Mouse (Mus musculus): ENCODE measurements around the gene Rpl28. TPM values are rescaled to one million over a fixed set of nuclear protein-coding genes. Genes with fewer than 3 reads are reported as not detected.
"Not testable (repeated sequence)": the region's sequence is repeated elsewhere in the genome, so short reads cannot be mapped to it uniquely, and the experiment has no call there.

Gene Rpl28
- polyA plus RNA-seq, 2 experiments, result 186 to 307 TPM

DNA sequence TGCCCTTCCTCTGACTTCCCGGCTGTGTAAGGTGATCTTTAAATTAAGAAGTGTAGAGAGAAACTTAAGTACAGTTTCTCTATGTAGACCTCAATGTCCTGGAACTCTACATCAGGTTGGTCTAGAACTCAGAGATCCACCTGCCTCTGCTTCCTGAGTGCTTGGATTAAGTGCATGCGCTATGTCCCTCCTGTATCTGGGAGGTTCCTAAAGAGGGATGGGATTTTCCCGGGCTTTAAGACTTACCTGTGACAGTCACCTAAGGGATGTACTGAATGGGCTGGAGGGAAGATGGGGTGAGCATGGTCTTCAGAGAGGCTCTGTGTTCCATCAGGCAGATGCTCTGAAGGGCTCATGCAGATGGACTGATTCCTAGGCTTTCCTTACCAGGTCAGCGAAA lies 1.0 kb downstream of the Rpl28 start:
- no peaks in the 10 kb centered on the region for H3K27me3 ChIP-seq (ENCODE audit: control insufficient read depth, insufficient read depth, low read length)
- H3K4me2 ChIP-seq (ENCODE audit: low read depth), result peak overlapping the region; percentile 97
- peak overlapping the region; percentile 98 for H3K9ac ChIP-seq (replicated peaks)
- ATAC-seq (ENCODE audit: insufficient read depth) (no peak), DNase-seq (ENCODE audit: low read depth in 3 of 3, low spot score in 3 of 3) (no peak)
- no peaks in the 10 kb centered on the region for H3K9me3 ChIP-seq (ENCODE audit: control insufficient read depth, low read length)
- peak overlapping the region; percentile 98 for H3K27ac ChIP-seq
- peaks cover 40% of the 10 kb centered on the region for H3K36me3 ChIP-seq (replicated peaks; ENCODE audit: control insufficient read depth, insufficient read depth, low read depth)
- H3K4me3 ChIP-seq (ENCODE audit: insufficient read depth in 1 of 2, low read depth in 2 of 2, low read length in 2 of 2), result peak overlapping the region; percentile 87 to 92
- no peak for TF ChIP-seq EP300 (IDR thresholded peaks at IDR 0.05; ENCODE audit: low read depth)
- TF ChIP-seq CTCF (IDR thresholded peaks at IDR 0.05; ENCODE audit: low read depth), result no peak
- WGBS (ENCODE audit: insufficient replicate concordance), result 17% methylated on average over 4 of the region's 4 CpGs
- peaks cover 3 to 17% of the 10 kb centered on the region in 2 experiments; a peak in 3 of 4 replicates for H3K4me1 ChIP-seq (replicated peaks; ENCODE audit: control insufficient read depth in 2 of 2, insufficient read depth in 2 of 2, low read length in 1 of 2)

GRCm38 (mm10) chr7:4794631-4795168 lies 2.0 kb downstream of the Rpl28 start:
- peak overlapping the region; percentile 97 for H3K4me2 ChIP-seq (ENCODE audit: low read depth)
- DNase-seq (ENCODE audit: low read depth in 3 of 3, low spot score in 3 of 3) (no peak), ATAC-seq (ENCODE audit: insufficient read depth) (no peak)
- peak overlapping the region; percentile 87 to 92; a peak in 3 of 4 replicates for H3K4me3 ChIP-seq (ENCODE audit: insufficient read depth in 1 of 2, low read depth in 2 of 2, low read length in 2 of 2)
- H3K9ac ChIP-seq (replicated peaks), result peak overlapping the region; percentile 98; the same call in 1 of the 2 replicates
- TF ChIP-seq CTCF (IDR thresholded peaks at IDR 0.05; ENCODE audit: low read depth) (no peak), EP300 (IDR thresholded peaks at IDR 0.05; ENCODE audit: low read depth) (no peak)
- WGBS (ENCODE audit: insufficient replicate concordance), result 40% methylated on average over 3 of the region's 3 CpGs
- H3K27ac ChIP-seq, result peak overlapping the region; percentile 54
- peaks cover 40% of the 10 kb centered on the region for H3K36me3 ChIP-seq (replicated peaks; ENCODE audit: control insufficient read depth, insufficient read depth, low read depth)
- no peaks in the 10 kb centered on the region for H3K9me3 ChIP-seq (ENCODE audit: control insufficient read depth, low read length)
- H3K4me1 ChIP-seq (replicated peaks; ENCODE audit: control insufficient read depth in 2 of 2, insufficient read depth in 2 of 2, low read length in 1 of 2), result peaks cover 3 to 15% of the 10 kb centered on the region in 2 experiments; a peak in 3 of 4 replicates
- H3K27me3 ChIP-seq (ENCODE audit: control insufficient read depth, insufficient read depth, low read length), result no peaks in the 10 kb centered on the region

DNA sequence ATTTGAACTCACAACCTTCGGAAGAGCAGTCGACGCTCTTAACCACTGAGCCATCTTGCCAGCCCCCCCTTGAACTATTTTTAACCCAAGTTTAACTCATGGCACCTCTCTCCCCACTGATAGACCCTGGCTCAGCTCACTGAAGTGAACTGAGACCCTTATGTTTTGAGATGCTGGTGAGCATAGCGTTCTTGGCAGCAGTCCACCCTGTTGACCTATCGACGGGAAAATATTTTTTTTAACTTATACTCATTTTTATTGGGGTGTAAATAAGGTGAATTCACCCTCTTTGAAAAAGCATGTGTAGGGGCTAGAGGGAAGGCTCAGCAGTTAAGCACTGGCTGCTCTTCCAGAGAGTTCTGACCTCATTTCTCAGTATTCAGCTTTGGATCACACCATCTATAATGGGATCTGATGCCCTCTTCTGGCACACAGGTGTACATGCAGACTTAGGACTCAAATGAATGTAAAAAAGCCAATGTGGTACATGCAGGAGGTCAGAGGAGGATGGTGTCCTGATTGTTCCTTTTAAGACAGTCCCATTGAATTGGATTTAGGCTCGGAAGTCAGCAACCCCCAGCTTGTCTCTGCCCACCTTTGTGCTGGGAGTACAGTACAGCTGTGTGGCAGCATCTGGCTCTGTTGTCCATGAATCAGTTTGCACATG lies 3.2 kb downstream of the Rpl28 start:
- 61% methylated on average over 7 of the region's 7 CpGs for WGBS (ENCODE audit: insufficient replicate concordance)
- Histone ChIP-seq H3K4me3 (ENCODE audit: insufficient read depth in 1 of 2, low read depth in 2 of 2, low read length in 2 of 2) (no peak overlapping the region), H3K4me2 (ENCODE audit: low read depth) (no peak overlapping the region), H3K27me3 (ENCODE audit: control insufficient read depth, insufficient read depth, low read length) (no peaks in the 10 kb centered on the region), H3K27ac (no peak overlapping the region), H3K4me1 (replicated peaks; ENCODE audit: control insufficient read depth in 2 of 2, insufficient read depth in 2 of 2, low read length in 1 of 2) (peaks cover 3 to 13% of the 10 kb centered on the region in 2 experiments; a peak in 3 of 4 replicates), H3K9ac (replicated peaks) (no peak overlapping the region), H3K36me3 (replicated peaks; ENCODE audit: control insufficient read depth, insufficient read depth, low read depth) (peaks cover 40% of the 10 kb centered on the region), H3K9me3 (ENCODE audit: control insufficient read depth, low read length) (no peaks in the 10 kb centered on the region)
- peak; percentile 79 for TF ChIP-seq CTCF (IDR thresholded peaks at IDR 0.05; ENCODE audit: low read depth)
- TF ChIP-seq EP300 (IDR thresholded peaks at IDR 0.05; ENCODE audit: low read depth), result no peak
- ATAC-seq (ENCODE audit: insufficient read depth) (no peak), DNase-seq (ENCODE audit: low read depth in 3 of 3, low spot score in 3 of 3) (no peak)

GRCm38 (mm10) chr7:4802247-4802646 lies 9.6 kb downstream of the Rpl28 start:
- no peak for DNase-seq (ENCODE audit: low read depth in 3 of 3, low spot score in 3 of 3)
- Histone ChIP-seq H3K36me3 (replicated peaks; ENCODE audit: control insufficient read depth, insufficient read depth, low read depth) (peaks cover 35% of the 10 kb centered on the region), H3K4me3 (ENCODE audit: insufficient read depth in 1 of 2, low read depth in 2 of 2, low read length in 2 of 2) (no peak overlapping the region)

DNA sequence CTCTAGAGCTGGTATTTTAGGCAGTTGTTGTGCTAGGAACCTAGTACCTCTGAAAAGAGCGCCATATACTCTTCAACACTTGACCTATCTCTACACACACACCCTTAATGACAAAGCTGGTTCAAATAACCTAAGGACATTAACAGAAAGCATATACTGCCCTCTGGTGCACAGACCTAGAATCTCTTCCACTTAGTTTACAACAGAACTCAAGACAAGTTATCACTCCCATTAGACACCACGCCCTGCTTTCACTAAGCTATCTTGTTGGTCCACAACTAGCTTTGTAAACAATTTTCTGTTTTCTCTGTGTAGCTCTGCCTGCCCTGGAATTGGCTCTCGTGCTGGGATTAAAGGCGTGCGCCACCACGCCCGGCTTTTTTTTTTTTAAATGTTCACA lies 14.0 kb downstream of the Rpl28 start:
- Histone ChIP-seq H3K36me3 (replicated peaks; ENCODE audit: control insufficient read depth, insufficient read depth, low read depth) (peaks cover 69% of the 10 kb centered on the region), H3K9ac (replicated peaks) (no peak overlapping the region), H3K27me3 (ENCODE audit: control insufficient read depth, insufficient read depth, low read length) (no peaks in the 10 kb centered on the region), H3K27ac (peak overlapping the region; percentile 81), H3K9me3 (ENCODE audit: control insufficient read depth, low read length) (no peaks in the 10 kb centered on the region), H3K4me3 (ENCODE audit: insufficient read depth in 1 of 2, low read depth in 2 of 2, low read length in 2 of 2) (no peak overlapping the region), H3K4me1 (replicated peaks; ENCODE audit: control insufficient read depth in 2 of 2, insufficient read depth in 2 of 2, low read length in 1 of 2) (peaks cover 33% of the 10 kb centered on the region in 2 experiments), H3K4me2 (ENCODE audit: low read depth) (peak overlapping the region; percentile 41)
- TF ChIP-seq EP300 (IDR thresholded peaks at IDR 0.05; ENCODE audit: low read depth), result peak; percentile 54; the same call in 1 of the 2 replicates
- peak; percentile 72 for TF ChIP-seq CTCF (IDR thresholded peaks at IDR 0.05; ENCODE audit: low read depth)
- WGBS (ENCODE audit: insufficient replicate concordance), result 32% methylated on average over 7 of the region's 7 CpGs
- DNase-seq (ENCODE audit: low read depth in 3 of 3, low spot score in 3 of 3), result peak; percentile 76 to 89 (median 84)
- peak; percentile 81 for ATAC-seq (ENCODE audit: insufficient read depth)

More at GRCm38 (mm10) chr7:4802247-4802646, 9.6 kb downstream of the Rpl28 start:
- no peak for ATAC-seq (ENCODE audit: insufficient read depth)
- Histone ChIP-seq H3K27ac (no peak overlapping the region), H3K4me2 (ENCODE audit: low read depth) (no peak overlapping the region), H3K4me1 (replicated peaks; ENCODE audit: control insufficient read depth in 2 of 2, insufficient read depth in 2 of 2, low read length in 1 of 2) (peaks cover 8% of the 10 kb centered on the region in 2 experiments), H3K9ac (replicated peaks) (no peak overlapping the region), H3K27me3 (ENCODE audit: control insufficient read depth, insufficient read depth, low read length) (no peaks in the 10 kb centered on the region), H3K9me3 (ENCODE audit: control insufficient read depth, low read length) (no peaks in the 10 kb centered on the region)
- TF ChIP-seq EP300 (IDR thresholded peaks at IDR 0.05; ENCODE audit: low read depth) (no peak), CTCF (IDR thresholded peaks at IDR 0.05; ENCODE audit: low read depth) (no peak)

DNA sequence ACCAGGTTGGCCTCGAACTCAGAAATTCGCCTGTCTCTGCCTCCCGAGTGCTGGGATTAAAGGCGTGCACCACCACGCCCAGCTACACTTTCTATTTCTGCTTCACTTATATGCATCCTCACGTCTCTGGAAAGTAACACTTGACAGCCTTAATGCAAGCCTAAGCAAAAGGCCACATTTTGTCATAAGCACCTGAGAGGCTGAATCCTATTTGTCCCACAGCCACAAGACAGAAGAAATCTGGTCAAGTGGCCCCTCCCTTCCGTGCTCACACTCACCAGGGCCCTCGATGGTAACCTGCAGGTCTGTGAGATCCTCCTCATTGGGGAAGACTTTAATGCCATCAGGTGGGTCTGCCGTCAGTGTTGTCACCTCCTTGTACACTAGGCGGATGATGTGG lies 18.5 kb downstream of the Rpl28 start:
- 11% methylated on average over 10 of the region's 10 CpGs for WGBS (ENCODE audit: insufficient replicate concordance)
- H3K4me3 ChIP-seq (ENCODE audit: insufficient read depth in 1 of 2, low read depth in 2 of 2, low read length in 2 of 2), result peak overlapping the region; percentile 100
- H3K27ac ChIP-seq, result peak overlapping the region; percentile 82

More for the DNA sequence above, 18.5 kb downstream of the Rpl28 start:
- ATAC-seq (ENCODE audit: insufficient read depth); DNase-seq (ENCODE audit: low read depth in 3 of 3, low spot score in 3 of 3); H3K9me3 ChIP-seq (ENCODE audit: control insufficient read depth, low read length); H3K27me3 ChIP-seq (ENCODE audit: control insufficient read depth, insufficient read depth, low read length): not testable (repeated sequence)
- Histone ChIP-seq H3K9ac (replicated peaks) (peak overlapping the region; percentile 95), H3K4me2 (ENCODE audit: low read depth) (peak overlapping the region; percentile 98), H3K36me3 (replicated peaks; ENCODE audit: control insufficient read depth, insufficient read depth, low read depth) (peaks cover 49% of the 10 kb centered on the region), H3K4me1 (replicated peaks; ENCODE audit: control insufficient read depth in 2 of 2, insufficient read depth in 2 of 2, low read length in 1 of 2) (peaks cover 39 to 40% of the 10 kb centered on the region in 2 experiments)
